Mouse (Mus musculus): ENCODE results near the gene Cux1. TPM values are rescaled to one million over a fixed set of nuclear protein-coding genes. Genes with fewer than 3 reads are reported as not detected.

The Cux1 gene
- polyA plus RNA-seq, 1 experiment: 149 TPM

GRCm38 (mm10) chr5:136354729-136355128 is 212.6 kb downstream of the Cux1 start:
- TF ChIP-seq CTCF (IDR thresholded peaks at IDR 0.05; ENCODE audit: low read depth, low read length) (no peak), POLR2A (IDR thresholded peaks at IDR 0.05; ENCODE audit: borderline replicate concordance, low read depth, low read length) (no peak)
- H3K27ac ChIP-seq (ENCODE audit: insufficient read depth, low read depth, low read length): no peak overlapping the region
- no peak overlapping the region for H3K4me3 ChIP-seq (ENCODE audit: insufficient read depth, low read length)
- H3K4me1 ChIP-seq (ENCODE audit: control insufficient read depth, insufficient read depth, low read length): peaks cover 18% of the 10 kb centered on the region

- TF ChIP-seq POLR2A (IDR thresholded peaks at IDR 0.05; ENCODE audit: borderline replicate concordance, low read depth, low read length) (no peak), CTCF (IDR thresholded peaks at IDR 0.05; ENCODE audit: low read depth, low read length) (no peak)
- Histone ChIP-seq H3K4me3 (ENCODE audit: insufficient read depth, low read length) (no peak overlapping the region), H3K27ac (ENCODE audit: insufficient read depth, low read depth, low read length) (no peak overlapping the region), H3K4me1 (ENCODE audit: control insufficient read depth, insufficient read depth, low read length) (peaks cover 18% of the 10 kb centered on the region)
These were observed 214.2 kb downstream of the Cux1 start for GRCm38 (mm10) chr5:136353114-136353513.

- TF ChIP-seq CTCF (IDR thresholded peaks at IDR 0.05; ENCODE audit: low read depth, low read length): no peak
- no peak overlapping the region for H3K4me3 ChIP-seq (ENCODE audit: insufficient read depth, low read length)
- H3K27ac ChIP-seq (ENCODE audit: insufficient read depth, low read depth, low read length): no peak overlapping the region
- no peaks in the 10 kb centered on the region for H3K4me1 ChIP-seq (ENCODE audit: control insufficient read depth, insufficient read depth, low read length)
These were observed 224.0 kb downstream of the Cux1 start for GRCm38 (mm10) chr5:136343156-136343890.

- Histone ChIP-seq H3K27ac (ENCODE audit: insufficient read depth, low read depth, low read length) (no peak overlapping the region), H3K4me3 (ENCODE audit: insufficient read depth, low read length) (no peak overlapping the region), H3K4me1 (ENCODE audit: control insufficient read depth, insufficient read depth, low read length) (no peaks in the 10 kb centered on the region)
- TF ChIP-seq CTCF (IDR thresholded peaks at IDR 0.05; ENCODE audit: low read depth, low read length) (no peak), POLR2A (IDR thresholded peaks at IDR 0.05; ENCODE audit: borderline replicate concordance, low read depth, low read length) (no peak)
These were observed 230.3 kb downstream of the Cux1 start for GRCm38 (mm10) chr5:136336798-136337527.

- no peaks in the 10 kb centered on the region for H3K4me1 ChIP-seq (ENCODE audit: control insufficient read depth, insufficient read depth, low read length)
- no peak overlapping the region for H3K27ac ChIP-seq (ENCODE audit: insufficient read depth, low read depth, low read length)
- TF ChIP-seq CTCF (IDR thresholded peaks at IDR 0.05; ENCODE audit: low read depth, low read length) (no peak), POLR2A (IDR thresholded peaks at IDR 0.05; ENCODE audit: borderline replicate concordance, low read depth, low read length) (no peak)
- no peak overlapping the region for H3K4me3 ChIP-seq (ENCODE audit: insufficient read depth, low read length)
These were observed 231.6 kb downstream of the Cux1 start for GRCm38 (mm10) chr5:136335681-136336080.

GRCm38 (mm10) chr5:136334780-136335179 is 232.5 kb downstream of the Cux1 start:
- no peaks in the 10 kb centered on the region for H3K4me1 ChIP-seq (ENCODE audit: control insufficient read depth, insufficient read depth, low read length)
- H3K4me3 ChIP-seq (ENCODE audit: insufficient read depth, low read length): no peak overlapping the region
- TF ChIP-seq POLR2A (IDR thresholded peaks at IDR 0.05; ENCODE audit: borderline replicate concordance, low read depth, low read length) (no peak), CTCF (IDR thresholded peaks at IDR 0.05; ENCODE audit: low read depth, low read length) (no peak)
- H3K27ac ChIP-seq (ENCODE audit: insufficient read depth, low read depth, low read length): no peak overlapping the region

- Histone ChIP-seq H3K27ac (ENCODE audit: insufficient read depth, low read depth, low read length) (no peak overlapping the region), H3K4me1 (ENCODE audit: control insufficient read depth, insufficient read depth, low read length) (no peaks in the 10 kb centered on the region), H3K4me3 (ENCODE audit: insufficient read depth, low read length) (no peak overlapping the region)
- TF ChIP-seq POLR2A (IDR thresholded peaks at IDR 0.05; ENCODE audit: borderline replicate concordance, low read depth, low read length) (no peak), CTCF (IDR thresholded peaks at IDR 0.05; ENCODE audit: low read depth, low read length) (no peak)
These were observed 233.2 kb downstream of the Cux1 start for GRCm38 (mm10) chr5:136334051-136334450.

- Histone ChIP-seq H3K27ac (ENCODE audit: insufficient read depth, low read depth, low read length) (no peak overlapping the region), H3K4me3 (ENCODE audit: insufficient read depth, low read length) (no peak overlapping the region), H3K4me1 (ENCODE audit: control insufficient read depth, insufficient read depth, low read length) (no peaks in the 10 kb centered on the region)
- TF ChIP-seq POLR2A (IDR thresholded peaks at IDR 0.05; ENCODE audit: borderline replicate concordance, low read depth, low read length): no peak
- no peak for TF ChIP-seq CTCF (IDR thresholded peaks at IDR 0.05; ENCODE audit: low read depth, low read length)
These were observed 234.4 kb downstream of the Cux1 start for GRCm38 (mm10) chr5:136332786-136333462.

- H3K4me3 ChIP-seq (ENCODE audit: insufficient read depth, low read length): no peak overlapping the region
- no peak overlapping the region for H3K27ac ChIP-seq (ENCODE audit: insufficient read depth, low read depth, low read length)
- TF ChIP-seq CTCF (IDR thresholded peaks at IDR 0.05; ENCODE audit: low read depth, low read length): no peak; the same call in 1 of the 2 replicates
- no peak for TF ChIP-seq POLR2A (IDR thresholded peaks at IDR 0.05; ENCODE audit: borderline replicate concordance, low read depth, low read length)
- no peaks in the 10 kb centered on the region for H3K4me1 ChIP-seq (ENCODE audit: control insufficient read depth, insufficient read depth, low read length)
These were observed 239.6 kb downstream of the Cux1 start for GRCm38 (mm10) chr5:136327736-136328135.

GRCm38 (mm10) chr5:136326626-136327025 is 240.7 kb downstream of the Cux1 start:
- Histone ChIP-seq H3K4me3 (ENCODE audit: insufficient read depth, low read length) (no peak overlapping the region), H3K4me1 (ENCODE audit: control insufficient read depth, insufficient read depth, low read length) (no peaks in the 10 kb centered on the region), H3K27ac (ENCODE audit: insufficient read depth, low read depth, low read length) (no peak overlapping the region)
- no peak for TF ChIP-seq POLR2A (IDR thresholded peaks at IDR 0.05; ENCODE audit: borderline replicate concordance, low read depth, low read length)
- TF ChIP-seq CTCF (IDR thresholded peaks at IDR 0.05; ENCODE audit: low read depth, low read length): no peak
